Mouse (Mus musculus) megakaryocyte, embryonic 14.5 days (primary cell): ENCODE results near the gene Tbc1d2.

Experiments used
- FLI1 ChIP-seq: IDR thresholded peaks from 2 replicates; pipeline ENCODE4 v1.6.1; 2012; ENCODE audit warnings: low read length, inconsistent platforms, mixed read lengths
- GATA1 ChIP-seq: IDR thresholded peaks from 3 replicates; pipeline ENCODE4 v1.6.1; 2012; ENCODE audit warnings: mixed read lengths, low read length, inconsistent platforms, borderline replicate concordance

- no peak for TF ChIP-seq GATA1
- no peak for TF ChIP-seq FLI1
These were observed 53.6 kb downstream of the Tbc1d2 start for GRCm38 (mm10) chr4:46596398-46596797.
